Mouse (Mus musculus) kidney, postnatal 10 days (tissue): ENCODE data around the gene Ptprg.

Source experiments
- DNase-seq: peaks from one replicate; pipeline ENCODE4 v3.0.0; 2021; ENCODE audit warnings: mixed read lengths

The Ptprg gene

DNA sequence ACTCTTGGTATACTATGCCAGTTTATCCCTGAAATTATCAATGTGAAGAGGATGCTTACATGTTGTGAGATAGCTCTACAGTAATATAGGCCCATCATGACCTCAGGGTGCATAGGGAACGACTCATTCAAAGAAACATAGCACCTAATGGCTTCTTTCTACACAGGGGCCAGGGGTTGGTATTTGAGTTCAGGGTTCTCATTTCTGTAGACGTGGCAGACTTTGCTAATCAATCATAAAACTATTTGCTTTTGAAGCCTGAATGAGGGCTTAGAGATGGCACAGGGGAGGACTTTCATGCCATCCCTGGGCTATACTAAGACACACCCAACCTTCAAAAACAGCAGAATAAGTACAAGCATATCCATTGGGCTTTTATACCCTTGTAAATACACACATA is 16.4 kb downstream of the Ptprg start:
- no peak for DNase-seq

DNA sequence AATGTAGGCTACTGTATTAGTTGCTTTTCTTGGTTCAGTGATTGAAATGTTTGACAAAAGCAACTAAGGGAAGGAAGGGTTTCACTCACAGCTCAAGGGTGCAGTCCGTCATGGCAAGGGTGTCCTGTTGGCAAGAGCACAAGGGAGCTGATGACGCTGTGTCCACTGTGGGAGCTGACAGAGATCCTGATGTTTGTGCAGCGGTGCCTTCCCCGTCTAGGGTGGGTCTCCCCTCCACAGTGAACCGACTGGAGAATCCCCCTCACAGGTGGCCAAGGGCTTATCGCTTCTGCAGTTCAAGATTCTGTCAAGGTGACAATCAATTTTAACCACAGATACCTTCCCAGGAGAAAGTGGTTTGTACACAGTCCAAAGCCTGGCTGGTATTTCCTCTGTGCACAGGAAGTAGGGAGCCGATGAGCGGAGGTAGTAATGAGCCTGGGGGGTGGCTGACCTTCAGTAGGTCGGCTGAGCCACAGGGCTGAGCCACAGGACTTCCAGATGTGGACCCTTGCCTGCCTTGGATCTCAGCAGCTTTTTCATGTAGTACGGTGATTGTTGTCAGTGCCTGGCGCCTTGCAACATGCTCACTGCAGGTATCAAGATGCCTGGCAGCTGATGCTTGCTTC is 18.5 kb downstream of the Ptprg start:
- DNase-seq, result no peak

DNA sequence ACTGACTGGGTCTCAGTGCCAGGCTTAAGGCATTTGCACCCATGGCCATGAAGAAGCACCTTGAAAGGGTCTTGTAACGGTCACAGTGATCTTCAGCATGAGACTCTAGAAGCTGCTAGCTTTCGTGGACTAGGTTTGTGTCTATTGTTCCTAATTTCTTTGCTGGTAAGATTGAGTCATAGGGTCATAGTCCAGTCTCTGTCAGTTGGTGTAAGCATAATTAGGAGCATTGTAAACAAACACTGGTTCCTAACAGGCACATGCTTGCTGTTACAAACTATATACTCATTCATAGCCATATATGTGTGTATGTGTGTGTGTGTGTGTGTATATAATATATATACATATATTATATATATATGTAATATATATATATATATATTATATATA is 19.1 kb downstream of the Ptprg start:
- no peak for DNase-seq

DNA sequence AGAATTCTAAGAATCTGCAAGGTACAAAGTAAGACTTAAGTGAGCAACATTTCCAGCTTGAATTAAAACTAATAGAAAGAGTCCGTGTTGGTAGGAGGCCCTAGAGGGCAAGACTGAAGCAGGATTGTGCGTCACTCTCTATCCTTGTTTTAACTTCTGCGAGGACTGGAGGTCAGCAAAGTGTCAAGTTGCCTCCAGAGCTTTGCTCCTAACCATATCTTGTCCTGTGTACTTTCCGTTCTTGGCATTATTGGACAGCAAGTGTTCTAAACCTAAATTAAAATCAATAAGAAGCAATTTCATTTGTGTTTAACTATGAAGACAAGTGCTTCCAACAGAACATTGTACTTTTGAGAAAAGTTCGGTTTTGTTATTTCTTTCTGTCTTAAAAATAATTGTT is 20.4 kb downstream of the Ptprg start:
- no peak for DNase-seq

DNA sequence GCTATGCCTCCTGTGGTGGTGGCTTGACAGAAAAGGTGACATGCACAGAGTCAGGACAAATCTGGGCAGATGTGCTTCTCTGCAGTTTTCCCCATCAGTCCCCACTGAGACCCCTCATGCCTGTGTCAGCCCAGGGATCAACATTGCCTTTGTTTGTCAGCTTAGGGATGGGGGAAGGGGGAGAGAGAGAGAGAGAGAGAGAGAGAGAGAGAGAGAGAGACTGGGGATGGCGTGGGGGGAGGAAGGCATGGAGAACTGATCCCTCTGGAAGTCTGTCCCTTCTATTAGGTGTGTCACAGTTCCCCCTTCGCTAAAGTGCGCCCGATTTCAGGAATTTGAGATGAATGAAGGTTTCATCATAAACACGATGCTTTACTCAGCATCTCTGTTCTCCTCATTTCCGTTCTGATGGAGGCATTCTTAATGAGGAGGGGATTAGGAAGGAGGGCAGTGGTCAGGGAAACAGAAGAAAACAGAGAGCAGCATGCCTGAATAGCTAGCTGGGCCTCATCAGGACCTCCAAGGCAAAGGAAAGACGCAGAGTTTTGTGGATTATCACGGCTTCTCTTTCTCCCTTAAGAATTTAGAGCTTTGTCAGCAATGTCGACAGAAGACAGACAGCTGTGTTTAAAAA is 24.1 kb downstream of the Ptprg start:
- DNase-seq, result no peak

DNA sequence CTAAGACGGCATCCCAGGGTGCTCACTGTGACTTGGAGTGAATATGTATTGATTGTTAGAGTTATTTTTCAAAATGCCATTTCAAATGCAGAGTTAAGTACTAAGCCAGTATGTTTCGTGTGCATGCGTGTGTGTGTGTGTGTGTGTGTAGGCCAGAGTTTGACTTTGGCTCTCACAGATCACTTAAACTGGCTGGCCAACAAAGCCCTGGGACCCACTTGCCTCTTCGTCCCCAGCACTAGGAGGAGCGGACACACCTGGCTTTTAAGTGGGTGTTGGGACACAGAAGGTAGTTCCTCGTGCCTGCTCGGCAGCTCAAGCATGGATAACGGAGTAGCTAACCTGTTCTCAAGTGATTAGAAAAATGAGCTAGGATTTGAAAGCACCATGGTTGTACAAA is 24.6 kb downstream of the Ptprg start:
- DNase-seq, result no peak

DNA sequence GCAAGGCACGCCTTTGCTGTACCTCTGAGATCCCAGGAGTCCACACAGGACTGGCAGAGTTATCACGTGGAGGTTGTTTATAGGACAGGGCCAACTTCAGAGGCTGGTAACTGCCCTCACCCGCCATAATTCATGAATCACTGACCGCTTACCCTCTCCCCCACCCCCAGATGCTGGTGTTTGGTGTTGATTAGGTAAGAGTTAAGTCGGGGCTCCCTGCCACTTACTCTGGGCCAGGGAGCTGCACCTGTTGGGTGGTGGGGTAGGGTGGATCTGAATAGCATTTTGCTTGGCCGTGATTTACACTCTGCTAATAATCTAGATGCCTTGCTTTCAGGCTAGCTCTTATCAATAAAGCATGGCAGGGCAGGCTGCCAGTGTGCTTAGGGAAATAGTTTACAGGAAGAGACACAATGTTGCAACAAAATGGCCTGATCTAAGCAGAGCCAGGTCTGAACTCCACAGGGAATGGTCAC is 25.2 kb downstream of the Ptprg start:
- peak; percentile 25 for DNase-seq

DNA sequence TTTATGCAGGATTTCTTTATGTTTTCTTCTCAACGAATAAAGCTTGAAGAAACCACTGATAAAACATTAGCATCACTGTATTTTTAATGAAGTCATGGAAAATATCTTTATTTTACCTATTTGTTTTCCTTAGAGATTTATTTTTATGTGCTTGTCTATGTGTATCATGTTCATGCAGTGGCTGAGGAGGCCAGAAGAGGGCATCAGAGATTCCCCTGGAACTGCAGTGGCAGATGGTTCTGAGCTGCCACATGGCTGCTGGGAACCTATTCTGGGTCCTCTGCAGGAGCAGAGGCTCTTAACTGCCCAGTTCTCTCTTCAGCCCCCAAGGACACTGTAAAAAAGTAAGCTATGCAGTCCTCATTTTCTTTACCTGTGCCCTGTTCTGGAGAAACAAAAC is 26.6 kb downstream of the Ptprg start:
- no peak for DNase-seq

DNA sequence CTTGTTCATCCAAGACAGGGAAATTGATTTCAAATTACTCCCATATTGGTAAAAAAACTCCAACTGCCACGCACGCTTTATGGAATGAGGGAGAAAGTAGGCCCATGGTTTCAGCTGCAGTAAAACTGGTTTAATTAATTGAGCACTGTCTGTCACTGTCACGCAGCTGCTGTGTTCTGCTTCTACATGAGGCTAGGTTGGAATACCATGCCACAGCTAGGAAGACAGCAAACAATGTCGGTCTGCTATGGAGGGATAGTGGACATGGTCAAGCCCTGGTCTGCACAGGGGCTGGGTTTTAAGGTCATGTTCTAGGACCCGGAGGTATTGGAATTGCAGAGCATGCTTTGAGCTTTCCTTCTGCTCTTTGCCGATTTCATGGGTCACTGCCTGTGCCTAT is 30.9 kb downstream of the Ptprg start:
- DNase-seq, result no peak

DNA sequence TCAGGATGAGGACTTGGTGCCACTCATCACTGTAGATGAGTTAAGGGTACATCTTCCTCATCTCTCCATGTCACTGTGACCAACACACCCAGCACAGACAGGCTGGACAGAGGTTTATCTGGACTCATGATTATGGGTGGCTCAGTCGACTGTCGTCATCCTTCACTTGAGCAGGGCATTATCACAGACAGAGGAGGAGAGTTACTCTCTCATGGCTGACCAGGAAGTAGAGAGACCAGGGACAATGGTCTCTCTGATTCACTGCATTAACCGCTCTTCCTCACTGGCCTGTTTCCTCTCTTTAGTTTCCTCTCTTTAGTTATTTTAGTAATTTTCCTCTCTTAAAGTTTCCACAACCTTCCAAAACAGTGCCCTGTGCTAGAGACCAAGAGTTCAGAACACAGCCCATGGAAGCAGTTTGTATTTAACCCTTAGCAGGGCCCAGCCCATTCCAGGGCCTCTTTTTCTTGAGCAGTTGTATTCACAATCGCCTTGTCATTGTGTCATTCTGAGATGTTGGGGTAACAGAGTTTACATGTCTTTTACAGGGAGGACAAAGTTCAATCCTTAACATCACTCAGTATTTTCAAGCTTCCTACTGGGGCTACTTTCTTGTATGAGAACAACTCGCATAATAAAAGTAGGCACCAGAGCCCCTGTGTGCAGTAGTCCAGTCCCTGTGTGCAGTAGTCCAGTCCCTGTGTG is 31.7 kb downstream of the Ptprg start:
- no peak for DNase-seq

DNA sequence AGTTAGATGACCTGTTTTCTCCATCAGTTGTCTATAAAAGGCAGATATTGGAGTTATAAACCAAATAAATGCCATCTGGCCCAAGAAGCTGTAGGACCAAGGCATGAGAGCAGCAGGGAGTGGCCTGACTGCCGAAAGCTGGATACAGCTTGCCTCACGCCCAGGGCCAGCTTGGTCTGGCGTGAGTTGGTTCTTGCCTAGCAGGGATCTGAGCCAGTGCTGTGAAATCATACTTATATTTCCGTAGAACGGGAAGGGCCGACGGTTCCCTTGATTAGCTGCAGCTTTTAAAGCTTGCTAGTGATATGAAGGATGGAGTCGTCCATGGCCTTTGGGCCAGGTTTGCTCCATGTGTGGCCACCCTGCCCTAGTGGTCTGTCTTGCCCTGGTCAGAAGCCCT is 37.1 kb downstream of the Ptprg start:
- DNase-seq, result peak; percentile 34

DNA sequence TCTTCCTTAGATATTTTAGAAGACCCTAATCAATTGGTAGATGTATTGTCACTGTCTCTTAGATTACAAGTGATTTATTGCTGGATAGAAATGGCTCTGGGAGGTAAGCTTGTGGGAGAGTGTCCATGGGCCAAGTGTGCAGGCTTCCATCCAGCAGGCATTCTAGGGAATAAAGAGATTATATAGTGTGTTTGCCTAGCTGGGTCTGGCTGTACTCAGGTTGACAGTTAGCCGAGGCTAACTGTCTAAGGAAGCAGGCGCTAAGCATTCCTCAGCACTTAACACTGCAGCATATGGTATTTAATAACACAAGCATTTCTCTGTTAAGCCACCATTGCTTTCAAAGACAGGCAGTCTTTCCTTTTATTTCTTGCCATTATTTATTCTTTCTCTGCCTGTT is 39.3 kb downstream of the Ptprg start:
- DNase-seq, result no peak

DNA sequence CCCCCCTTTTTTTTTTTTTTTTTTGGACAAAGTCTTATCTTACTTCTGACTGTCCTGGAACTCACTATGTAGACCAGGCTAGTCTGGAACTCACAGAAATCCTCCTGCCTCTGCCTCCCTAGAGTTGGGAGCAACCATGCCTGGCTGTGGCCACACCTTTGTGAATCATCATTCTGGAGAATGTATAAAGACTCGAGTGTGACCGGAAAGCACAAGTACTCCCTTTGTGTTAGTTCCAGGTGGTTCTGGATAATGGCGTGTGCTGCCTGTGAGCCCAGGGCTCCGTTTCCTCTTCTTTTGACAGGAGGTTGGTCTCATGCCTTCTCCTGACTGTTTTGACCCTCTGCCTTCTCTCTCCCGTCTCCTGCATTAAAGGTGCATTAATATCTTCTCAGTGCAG is 41.0 kb downstream of the Ptprg start:
- no peak for DNase-seq

DNA sequence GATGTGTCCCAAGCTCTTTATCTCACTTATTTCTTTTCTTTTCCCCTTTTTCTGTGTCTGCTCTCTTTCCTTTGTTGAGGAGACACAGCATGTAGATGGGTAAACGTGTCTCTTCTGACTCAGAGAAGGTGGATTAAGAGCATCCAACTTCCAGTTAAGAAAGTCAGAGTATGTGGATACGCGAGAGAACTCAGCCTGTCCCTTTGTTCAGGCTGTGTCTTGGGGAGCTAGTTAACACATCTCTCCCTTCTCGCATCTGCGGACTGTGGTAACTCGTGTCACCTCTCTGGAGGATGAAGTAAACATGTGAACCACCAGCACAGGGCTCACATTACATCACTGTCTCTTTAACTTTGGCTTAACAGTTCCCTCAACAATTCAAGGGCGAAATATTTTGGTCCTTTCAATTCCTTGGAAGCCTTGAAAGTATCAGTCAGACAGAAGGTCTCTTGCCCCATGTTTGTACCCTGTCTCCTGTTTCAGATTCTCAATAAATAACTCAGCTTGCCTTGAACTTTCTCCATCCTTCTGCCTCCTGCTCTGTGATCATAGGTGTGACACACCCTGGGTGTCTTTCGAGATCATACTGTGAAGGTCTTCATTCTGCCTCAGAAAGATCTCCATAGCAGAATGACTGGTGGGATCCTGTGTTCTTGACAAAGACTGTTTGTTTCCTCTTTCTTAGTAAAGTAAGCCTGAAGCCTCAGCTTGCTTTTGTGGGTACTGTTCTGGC is 51.0 kb downstream of the Ptprg start:
- DNase-seq, result no peak

DNA sequence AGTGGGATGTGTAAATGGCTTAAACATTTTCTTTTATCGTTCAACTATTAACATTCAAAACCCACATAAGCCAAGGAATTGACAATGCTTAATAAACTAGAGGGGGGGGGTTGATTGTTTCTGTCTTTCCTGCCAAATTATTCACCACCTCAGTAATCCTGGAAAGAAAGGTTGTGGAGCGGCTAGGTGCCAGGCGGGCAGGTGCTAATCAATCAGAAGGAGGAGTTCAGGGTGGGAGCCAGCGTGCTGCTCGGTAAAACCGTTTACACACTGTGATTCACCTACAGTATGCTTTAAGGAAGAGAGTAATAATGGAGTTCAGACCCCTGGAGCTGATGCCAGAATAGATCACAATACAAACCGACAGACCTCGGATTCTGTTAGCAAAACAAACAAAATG is 55.0 kb downstream of the Ptprg start:
- DNase-seq, result no peak

DNA sequence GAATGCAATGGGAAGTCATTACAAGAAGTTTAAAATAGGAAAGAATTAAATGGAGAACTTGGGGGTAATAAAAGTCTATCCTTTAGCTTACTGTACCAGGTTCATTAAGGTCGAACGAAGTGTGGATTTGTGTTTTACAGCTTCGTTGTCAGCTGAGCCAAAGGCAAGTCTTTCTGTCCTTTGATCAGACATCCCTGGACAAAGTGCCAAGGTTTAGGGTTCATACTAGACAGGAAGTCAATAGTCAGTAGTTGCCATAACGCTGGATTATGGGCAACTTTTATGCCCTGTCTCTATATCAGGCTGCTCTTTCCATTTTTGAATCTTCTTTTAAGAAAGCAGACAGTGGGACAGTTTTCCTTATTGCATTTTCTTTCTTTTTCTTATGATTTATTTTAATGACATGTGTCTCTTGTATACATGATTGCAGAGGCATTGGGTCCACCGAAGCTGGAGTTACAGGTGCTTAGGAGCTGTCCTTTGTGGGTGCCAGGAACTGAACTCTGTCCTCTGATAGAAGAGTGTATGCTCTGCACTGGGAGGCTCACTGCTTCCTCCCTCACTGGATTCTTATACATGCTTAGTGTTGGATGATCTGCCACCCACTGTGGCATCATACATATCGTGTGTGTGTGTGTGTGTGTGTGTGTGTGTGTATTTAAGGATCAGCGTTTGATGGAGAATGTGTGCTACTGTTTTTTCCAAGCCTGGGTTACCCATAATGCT is 56.7 kb downstream of the Ptprg start:
- no peak for DNase-seq

DNA sequence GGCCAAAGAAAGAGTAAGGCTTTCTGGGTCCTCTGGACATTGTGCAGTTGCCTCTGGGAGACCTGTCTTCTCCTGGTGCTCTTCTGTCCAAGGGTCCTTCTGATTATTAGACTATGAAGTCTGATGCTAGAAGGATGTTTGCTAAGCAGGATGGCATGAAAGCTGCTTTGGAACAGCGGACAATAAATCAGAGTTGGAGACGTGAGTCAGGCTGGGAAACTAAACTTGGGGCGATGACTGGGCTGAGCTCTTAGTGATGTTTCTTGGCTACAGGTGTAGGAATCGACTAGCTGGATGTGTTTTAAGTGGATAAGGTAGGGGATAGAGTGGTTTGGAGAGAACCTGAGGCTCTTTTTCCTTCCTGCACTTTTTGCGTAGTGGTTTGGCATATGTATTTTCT is 59.1 kb downstream of the Ptprg start:
- DNase-seq, result no peak

DNA sequence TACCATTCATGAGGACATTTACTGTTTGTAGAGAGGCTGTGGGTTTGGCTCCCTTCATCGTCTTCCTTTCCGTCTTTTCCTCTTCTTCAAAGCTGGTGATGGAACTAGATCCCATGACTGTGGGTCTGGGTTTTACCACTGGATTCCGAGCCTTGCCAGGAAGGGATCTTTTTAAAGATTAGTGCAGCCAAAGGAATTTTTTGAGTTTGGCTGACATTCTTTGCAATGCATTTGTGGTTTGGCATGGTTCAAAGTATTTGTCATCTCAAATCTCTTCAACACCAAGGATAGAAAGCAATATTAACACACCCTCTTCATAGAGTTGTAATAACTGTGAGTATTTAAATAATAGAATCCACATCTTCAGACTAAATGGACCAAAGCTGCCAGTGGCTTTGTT is 59.8 kb downstream of the Ptprg start:
- no peak for DNase-seq

DNA sequence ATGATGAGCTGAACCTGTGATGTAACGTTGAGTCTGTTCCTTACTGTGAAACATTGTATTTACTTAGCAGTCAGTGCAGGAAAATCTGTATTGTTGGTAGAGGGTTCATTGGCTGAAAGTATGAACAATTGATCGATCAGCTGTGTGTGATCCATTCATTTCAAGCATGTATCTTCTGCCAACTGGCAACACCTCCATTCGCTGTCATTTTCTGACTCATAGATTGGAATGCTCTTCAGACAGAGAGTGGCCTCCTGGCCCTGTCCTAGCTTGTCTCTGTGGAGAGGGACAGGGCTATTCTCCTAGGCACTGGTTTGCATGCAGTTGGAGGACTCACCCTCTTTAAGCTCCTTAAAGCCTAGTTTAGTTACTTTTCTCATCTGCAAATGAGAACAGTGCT is 62.4 kb downstream of the Ptprg start:
- DNase-seq, result no peak

DNA sequence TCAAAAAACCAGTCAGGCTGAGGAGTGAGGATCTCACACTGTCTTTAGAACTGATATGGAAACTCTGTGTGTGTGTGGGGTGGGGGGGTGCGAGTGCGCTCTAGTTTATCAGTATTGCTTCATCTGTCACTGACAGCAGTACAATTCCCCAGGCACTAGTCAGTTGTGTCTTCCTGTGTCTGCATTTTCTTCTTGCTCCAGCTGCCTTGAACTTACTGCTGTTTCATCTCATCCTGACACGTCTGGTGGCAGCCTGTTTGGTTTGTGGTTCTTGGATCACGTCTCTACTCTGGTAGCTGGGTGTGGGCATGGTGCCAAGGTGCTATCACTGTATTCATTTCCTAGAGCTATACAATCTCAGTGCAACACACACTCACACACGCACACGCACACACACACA is 64.0 kb downstream of the Ptprg start:
- peak; percentile 75 for DNase-seq

DNA sequence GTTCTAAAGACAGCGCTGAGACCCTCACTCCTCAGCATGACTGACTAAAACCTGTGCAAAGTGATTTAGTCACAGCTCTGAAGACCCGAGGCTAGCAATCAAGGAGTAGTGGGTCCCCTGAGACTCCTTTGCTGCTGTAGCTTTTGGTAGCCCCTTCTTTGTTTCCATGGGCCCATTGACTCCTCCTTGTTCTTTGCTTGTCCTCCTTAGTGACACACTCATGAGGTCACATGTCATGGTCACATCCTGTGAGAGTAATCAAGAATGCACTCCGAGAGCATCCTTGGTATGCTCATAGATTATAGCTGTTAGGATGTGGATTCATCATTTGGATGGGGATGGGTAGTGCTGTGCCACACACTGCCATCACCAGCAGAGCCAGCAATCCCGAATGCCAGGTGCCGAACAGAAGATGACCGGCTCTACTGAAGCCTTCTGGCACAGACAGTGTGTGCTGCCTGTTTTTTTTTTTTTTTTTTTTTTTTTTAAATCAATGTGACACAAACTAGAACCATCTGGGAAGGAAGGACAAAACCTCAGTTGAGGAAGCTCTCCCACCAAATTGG is 64.9 kb downstream of the Ptprg start:
- DNase-seq, result no peak

DNA sequence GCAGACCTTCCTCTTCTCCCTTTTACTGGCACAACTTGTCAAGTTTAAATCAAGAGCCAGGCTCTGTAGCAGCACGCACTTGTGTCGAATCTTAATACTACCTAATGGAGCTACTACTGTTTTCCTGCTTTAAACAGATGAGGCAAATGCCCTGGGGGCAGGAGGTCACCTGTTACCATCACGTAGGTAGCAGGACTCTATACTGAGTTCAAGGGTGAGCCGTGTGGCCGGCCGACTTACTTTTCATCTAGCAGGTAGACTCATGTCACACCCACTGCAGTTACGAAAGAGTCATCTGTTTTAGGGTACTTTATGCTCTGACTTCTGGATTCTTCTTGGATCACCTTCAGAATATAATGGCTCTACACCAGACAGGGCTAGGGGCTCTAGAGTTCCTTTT is 66.3 kb downstream of the Ptprg start:
- DNase-seq, result no peak

DNA sequence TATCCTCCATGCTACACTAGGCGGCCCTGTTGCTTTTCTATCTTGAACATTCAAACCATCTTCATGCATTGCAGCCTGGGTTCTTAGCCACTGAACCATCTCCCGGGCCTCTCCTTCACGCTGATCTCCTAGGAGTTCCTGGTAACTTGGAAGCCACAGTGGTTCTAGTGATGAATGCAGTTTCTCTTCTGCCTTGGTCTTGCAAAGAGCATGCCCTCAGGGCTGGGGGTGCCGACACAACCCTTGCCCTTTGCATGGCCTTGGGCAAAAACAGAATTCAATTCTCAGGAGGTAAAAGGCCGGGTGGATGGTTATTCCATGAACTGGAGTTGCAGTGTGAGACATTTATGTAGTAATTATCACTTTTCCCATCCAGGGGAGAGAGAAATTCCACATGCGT is 67.0 kb downstream of the Ptprg start:
- DNase-seq, result no peak
